Mouse (Mus musculus): Measurements from ENCODE around the gene Zcchc4. TPM values are rescaled to one million over a fixed set of nuclear protein-coding genes. Genes with fewer than 3 reads are reported as not detected.
"Not testable (repeated sequence)": the region's sequence is repeated elsewhere in the genome, so short reads cannot be mapped to it uniquely, and the experiment has no call there.

The Zcchc4 gene
- polyA plus RNA-seq, 1 experiment from 2014 or later, result 15.6 TPM

DNA sequence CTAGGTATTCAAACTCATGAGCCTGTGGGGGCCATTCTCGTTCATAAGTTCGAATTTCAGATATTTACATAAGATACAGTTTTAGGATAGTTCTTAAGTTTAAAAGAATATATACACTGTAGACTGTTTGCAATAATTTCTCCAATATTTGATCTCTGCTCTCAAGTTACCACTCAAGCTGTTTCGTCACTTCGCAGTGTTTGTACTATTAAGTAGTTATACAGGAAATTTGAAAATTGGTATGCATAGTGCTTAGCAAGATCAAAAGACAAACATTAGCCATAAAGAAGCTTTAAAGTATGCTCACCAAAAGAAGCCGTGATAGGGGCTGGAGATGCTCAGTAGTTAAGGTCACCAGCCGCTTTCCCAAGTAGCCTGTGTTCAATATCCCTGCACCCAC is 19.2 kb upstream of the Zcchc4 start:
- H3K4me3 ChIP-seq, result no peak overlapping the region
- WGBS, result 95% methylated on average over 6 of the region's 6 CpGs

DNA sequence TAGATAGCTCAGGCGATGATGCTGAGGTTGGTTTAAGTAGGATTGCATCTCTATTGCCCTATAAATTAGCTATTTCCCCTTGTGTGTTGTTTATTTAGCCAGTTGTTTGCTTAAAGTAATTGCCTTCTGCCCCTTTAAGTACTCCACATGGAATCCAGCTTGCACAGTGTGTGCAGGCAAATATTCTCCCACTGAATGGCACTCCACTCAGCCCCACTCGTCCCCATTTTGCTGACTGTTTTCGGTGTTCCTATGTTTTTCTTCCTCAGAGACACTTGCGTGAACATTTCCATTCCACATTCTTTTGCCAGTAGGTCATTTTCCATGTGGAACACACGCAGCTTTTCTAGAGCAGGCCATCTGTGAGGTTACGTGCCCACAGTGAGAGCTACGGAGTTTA is 12.6 kb upstream of the Zcchc4 start:
- H3K27ac ChIP-seq, result no peak overlapping the region
- H3K27me3 ChIP-seq, result no peaks in the 10 kb centered on the region
- 91% methylated on average over 7 of the region's 7 CpGs for WGBS
- ATAC-seq, result no peak
- H3K36me3 ChIP-seq (ENCODE audit: poor library complexity, severe bottlenecking), result peaks cover 9% of the 10 kb centered on the region; the same call in 1 of the 2 replicates
- H3K4me2 ChIP-seq, result no peak overlapping the region
- H3K9me3 ChIP-seq (replicated peaks), result no peaks in the 10 kb centered on the region
- no peaks in the 10 kb centered on the region for H3K4me1 ChIP-seq
- no peak overlapping the region for H3K9ac ChIP-seq
- no peak overlapping the region for H3K4me3 ChIP-seq

More for the DNA sequence above, 19.2 kb upstream of the Zcchc4 start:
- Histone ChIP-seq H3K4me2 (no peak overlapping the region), H3K9me3 (replicated peaks) (no peaks in the 10 kb centered on the region), H3K27me3 (no peaks in the 10 kb centered on the region), H3K9ac (no peak overlapping the region), H3K27ac (no peak overlapping the region), H3K36me3 (ENCODE audit: poor library complexity, severe bottlenecking) (peaks cover under 1% of the 10 kb centered on the region; the same call in 1 of the 2 replicates), H3K4me1 (no peaks in the 10 kb centered on the region)
- no peak for ATAC-seq

DNA sequence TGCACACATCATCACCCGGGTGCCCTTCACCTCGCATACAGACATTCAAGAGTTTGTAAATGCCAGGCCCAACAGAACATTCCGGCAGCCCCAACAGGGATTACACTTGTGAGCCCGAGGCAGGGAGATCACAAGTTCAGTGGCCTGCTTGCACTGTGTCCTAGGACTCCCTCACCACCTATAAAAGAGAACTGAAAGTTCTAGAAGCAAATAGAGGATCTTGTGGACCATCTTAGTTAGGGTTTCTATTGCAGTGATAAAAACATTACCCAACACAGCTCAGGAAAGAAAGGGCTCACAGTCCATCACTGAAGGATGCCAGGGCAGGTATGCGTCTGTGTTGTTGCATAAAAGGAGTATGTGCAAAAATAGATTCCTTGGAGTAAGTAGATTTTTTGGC is 942 bp upstream of the Zcchc4 start:
- Histone ChIP-seq H3K9me3 (replicated peaks) (no peaks in the 10 kb centered on the region), H3K36me3 (ENCODE audit: poor library complexity, severe bottlenecking) (no peaks in the 10 kb centered on the region), H3K4me2 (no peak overlapping the region), H3K27me3 (no peaks in the 10 kb centered on the region), H3K4me3 (no peak overlapping the region), H3K9ac (no peak overlapping the region), H3K4me1 (no peaks in the 10 kb centered on the region), H3K27ac (no peak overlapping the region)
- WGBS, result 87% methylated on average over 5 of the region's 5 CpGs
- ATAC-seq, result no peak

DNA sequence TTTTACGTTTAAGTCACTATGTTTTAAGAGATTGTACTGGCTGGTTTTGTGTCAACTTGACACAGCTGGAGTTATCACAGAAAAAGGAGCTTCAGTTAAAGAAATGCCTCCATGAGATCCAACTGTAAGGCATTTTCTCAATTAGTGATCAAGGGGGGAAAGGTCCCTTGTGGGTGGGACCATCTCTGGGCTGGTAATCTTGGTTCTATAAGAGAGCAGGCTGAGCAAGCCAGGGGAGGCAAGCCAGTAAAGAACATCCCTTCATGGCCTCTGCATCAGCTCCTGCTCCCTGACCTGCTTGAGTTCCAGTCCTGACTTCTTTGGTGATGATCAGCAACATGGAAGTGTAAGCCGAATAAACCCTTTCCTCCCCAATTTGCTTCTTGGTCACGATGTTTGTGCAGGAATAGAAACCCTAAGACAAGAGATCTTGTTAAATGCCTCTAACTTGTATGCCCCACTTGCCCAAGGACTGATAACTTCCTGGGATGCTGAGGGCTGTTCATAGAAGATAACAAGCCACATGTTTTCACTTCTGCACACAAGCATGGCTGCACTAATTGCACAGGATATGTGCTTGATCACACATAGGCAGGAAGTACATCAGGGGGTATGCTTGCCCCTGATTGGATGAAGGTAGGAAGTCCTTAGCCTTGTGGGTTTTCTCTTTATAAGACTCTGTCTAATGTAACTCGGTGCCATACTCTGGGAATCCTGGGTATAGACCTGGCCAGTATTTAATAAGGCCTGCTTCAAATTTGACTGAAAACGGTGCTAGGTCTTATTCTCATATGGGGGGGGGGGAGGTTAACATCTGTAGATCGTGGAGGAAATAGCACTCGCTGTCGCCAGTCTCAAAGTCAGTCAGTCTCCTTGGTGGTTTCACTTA is 1.5 kb downstream of the Zcchc4 start:
- H3K36me3 ChIP-seq (ENCODE audit: poor library complexity, severe bottlenecking); ATAC-seq; H3K9me3 ChIP-seq (replicated peaks); H3K4me3 ChIP-seq; H3K4me2 ChIP-seq; H3K4me1 ChIP-seq; H3K27me3 ChIP-seq; H3K9ac ChIP-seq; H3K27ac ChIP-seq: not testable (repeated sequence)
- WGBS, result 93% methylated on average over 8 of the region's 8 CpGs

DNA sequence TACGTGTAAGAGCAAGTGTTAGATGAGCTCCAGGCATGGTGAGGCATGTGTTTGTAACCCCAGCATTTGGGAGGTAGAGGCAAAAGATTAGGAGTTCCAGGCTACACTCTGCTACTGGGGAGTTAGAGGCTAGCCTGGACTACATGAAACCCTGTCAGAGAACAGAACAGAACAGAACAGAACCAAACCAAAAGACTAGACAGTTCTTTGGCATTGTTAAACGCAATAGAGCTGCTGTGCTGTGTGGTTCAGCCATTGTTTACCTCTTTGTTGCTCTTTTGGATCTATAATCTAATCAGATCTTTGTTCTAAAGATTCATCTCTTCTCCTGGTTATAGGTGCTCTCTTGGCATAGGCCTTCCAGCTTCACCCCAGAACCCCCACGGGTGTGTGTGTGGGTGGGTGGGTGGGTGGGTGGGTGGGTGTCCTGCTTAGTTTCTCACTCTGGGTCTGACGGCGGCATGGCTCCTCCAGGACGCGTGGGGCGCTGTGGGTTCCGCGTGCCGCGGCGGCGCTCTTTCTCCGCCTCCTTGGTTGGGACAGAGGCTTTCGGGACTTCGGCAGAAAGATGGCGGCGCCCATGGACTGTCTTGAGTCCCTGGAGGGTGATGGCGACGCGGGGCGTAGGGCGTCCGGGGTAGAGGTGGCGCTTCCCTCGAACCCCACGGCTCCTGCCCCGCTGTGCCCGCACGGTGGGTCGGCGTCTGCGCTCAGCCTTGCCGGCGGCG is 7.5 kb downstream of the Zcchc4 start:
- no peaks in the 10 kb centered on the region for H3K27me3 ChIP-seq
- H3K9ac ChIP-seq, result peak overlapping the region; percentile 84
- 4% methylated on average over 37 of the region's 37 CpGs for WGBS
- H3K27ac ChIP-seq, result peak overlapping the region; percentile 66
- H3K4me2 ChIP-seq, result peak overlapping the region; percentile 65
- no peaks in the 10 kb centered on the region for H3K4me1 ChIP-seq
- H3K36me3 ChIP-seq (ENCODE audit: poor library complexity, severe bottlenecking), result peaks cover 9% of the 10 kb centered on the region; the same call in 1 of the 2 replicates
- no peaks in the 10 kb centered on the region for H3K9me3 ChIP-seq (replicated peaks)
- peak overlapping the region; percentile 72 for H3K4me3 ChIP-seq
- peak; percentile 98 for ATAC-seq

DNA sequence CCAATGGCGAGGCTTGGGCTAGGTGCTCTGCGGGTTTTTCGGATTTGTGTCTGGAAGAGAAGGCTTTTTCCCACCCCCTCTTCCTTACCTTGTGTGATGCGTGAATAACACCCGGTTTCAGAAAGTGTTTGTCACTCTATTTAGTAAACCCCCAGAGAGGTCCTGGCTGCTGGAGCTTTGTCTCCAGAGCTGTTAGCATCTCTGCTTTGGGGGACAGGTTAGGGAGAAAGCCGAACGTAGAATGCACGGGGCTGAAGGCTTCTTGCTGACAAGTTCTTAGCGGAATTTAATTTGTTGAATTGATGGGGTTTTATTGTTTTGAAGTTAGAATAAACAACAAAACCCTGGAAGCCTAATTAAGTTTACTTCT is 8.0 kb downstream of the Zcchc4 start:
- no peak for ATAC-seq
- WGBS, result 2% methylated on average over 9 of the region's 9 CpGs
- H3K27me3 ChIP-seq, result no peaks in the 10 kb centered on the region
- peak overlapping the region; percentile 84 for H3K9ac ChIP-seq
- H3K4me2 ChIP-seq, result peak overlapping the region; percentile 65
- no peaks in the 10 kb centered on the region for H3K4me1 ChIP-seq
- H3K9me3 ChIP-seq (replicated peaks), result no peaks in the 10 kb centered on the region
- peak overlapping the region; percentile 66 for H3K27ac ChIP-seq
- peaks cover 9% of the 10 kb centered on the region; the same call in 1 of the 2 replicates for H3K36me3 ChIP-seq (ENCODE audit: poor library complexity, severe bottlenecking)
- peak overlapping the region; percentile 72 for H3K4me3 ChIP-seq

DNA sequence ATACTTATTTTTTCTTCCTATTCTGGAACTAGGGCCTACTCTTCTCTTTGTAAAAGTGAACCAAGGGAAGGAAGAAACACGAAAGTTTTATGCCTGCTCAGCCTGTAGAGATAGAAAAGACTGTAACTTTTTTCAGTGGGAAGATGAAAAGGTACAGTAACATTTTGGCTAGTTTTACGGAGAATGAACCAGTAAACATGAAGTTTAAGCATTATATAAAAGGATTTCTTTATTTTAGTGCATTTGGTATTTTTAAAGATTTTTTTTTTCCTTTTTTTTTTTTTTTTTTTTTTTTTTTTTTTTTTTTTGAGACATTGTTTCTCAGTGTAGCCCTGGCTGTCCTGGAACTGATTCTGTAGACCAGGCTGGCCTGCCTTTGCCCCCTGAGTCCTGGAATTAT is 8.7 kb downstream of the Zcchc4 start:
- Histone ChIP-seq H3K27me3 (no peaks in the 10 kb centered on the region), H3K4me3 (peak overlapping the region; percentile 72; the same call in 1 of the 2 replicates), H3K27ac (no peak overlapping the region), H3K36me3 (ENCODE audit: poor library complexity, severe bottlenecking) (peaks cover 9% of the 10 kb centered on the region; the same call in 1 of the 2 replicates), H3K4me2 (peak overlapping the region; percentile 65), H3K9ac (no peak overlapping the region), H3K4me1 (no peaks in the 10 kb centered on the region), H3K9me3 (replicated peaks) (no peaks in the 10 kb centered on the region)
- no peak for ATAC-seq
- WGBS, result 71% methylated on average over 2 of the region's 2 CpGs

DNA sequence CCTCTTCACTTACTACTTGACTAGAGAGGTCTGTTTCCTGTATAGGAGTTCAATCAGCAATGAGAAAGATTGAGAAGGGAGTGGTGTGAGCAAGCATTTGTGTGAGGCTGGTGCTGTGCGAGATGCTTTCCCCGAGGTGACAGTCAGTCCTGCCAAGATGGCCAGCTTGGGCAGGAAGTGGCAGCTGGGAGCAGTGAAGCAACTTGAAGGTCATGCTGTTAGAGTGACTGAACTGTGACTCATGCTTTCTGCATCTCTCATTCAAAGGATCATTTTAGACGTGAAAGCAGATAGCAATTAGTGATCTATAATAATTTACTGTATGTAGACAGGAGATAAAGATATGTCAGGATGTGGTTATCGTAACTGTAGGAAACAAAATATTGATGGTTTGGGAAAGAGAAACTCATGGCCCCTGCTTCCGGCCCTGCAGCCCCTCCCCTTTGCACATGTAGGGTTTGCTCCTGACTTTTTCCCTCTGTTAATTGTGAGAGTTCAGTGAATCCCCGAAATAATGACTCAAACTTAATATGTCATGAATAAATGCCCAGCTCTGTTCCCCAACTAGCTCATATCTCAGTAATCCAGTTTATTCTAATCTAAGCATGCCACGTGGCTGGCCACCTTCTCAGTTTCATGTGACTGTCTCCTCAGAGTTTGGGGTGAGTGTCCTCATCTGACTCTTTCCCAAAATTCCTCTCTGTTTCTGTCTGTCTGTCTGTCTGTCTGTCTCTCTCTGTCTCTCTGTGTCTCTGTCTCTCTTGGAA is 11.5 kb downstream of the Zcchc4 start:
- Histone ChIP-seq H3K4me3 (no peak overlapping the region), H3K36me3 (ENCODE audit: poor library complexity, severe bottlenecking) (peaks cover 9% of the 10 kb centered on the region; the same call in 1 of the 2 replicates), H3K4me1 (no peaks in the 10 kb centered on the region), H3K27ac (no peak overlapping the region), H3K9me3 (replicated peaks) (no peaks in the 10 kb centered on the region), H3K27me3 (no peaks in the 10 kb centered on the region), H3K4me2 (no peak overlapping the region), H3K9ac (no peak overlapping the region)
- WGBS, result 91% methylated on average over 7 of the region's 7 CpGs
- no peak for ATAC-seq

DNA sequence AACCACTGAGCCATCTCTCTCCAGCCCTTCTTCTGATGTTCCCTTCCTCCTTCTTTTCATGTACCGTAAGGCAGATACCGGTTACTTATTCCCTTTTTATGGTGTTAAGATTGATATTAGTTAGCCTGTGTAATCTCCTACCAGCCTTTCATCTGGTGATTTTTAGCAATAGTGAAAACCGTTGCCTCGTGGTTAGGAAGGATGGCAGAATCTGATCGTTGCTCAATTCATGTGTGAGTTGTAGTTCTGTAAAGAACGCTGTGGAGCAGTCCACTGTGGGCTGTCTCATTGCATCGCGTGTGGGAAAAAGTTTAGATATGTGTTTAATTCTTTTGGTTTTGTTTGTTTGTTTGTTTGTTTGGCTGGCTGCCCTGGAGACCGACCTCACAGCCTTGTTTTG is 18.0 kb downstream of the Zcchc4 start:
- H3K27me3 ChIP-seq, result no peaks in the 10 kb centered on the region

DNA sequence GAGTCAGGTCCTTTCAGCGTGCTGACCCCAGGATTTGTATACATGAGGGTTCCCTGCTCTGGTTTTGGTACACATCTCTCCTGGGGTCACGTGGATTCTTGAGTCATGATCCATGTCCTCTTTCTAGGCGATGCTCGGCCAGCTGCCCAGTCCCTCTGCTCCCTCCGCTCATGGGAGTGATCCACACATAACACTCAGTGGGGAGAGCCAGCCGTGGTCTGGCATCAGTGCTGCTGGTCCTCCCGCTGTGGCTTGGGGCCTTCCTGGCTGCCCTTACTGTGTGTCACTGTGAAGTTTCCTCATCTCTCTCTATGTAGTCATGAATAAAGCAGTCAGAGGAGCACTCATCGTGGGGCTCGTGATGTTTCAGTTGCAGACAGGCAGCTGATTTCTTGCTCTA is 18.9 kb downstream of the Zcchc4 start:
- H3K9me3 ChIP-seq (replicated peaks), result no peaks in the 10 kb centered on the region
- H3K36me3 ChIP-seq (ENCODE audit: poor library complexity, severe bottlenecking), result peaks cover 35% of the 10 kb centered on the region
- H3K27me3 ChIP-seq, result no peaks in the 10 kb centered on the region
- ATAC-seq, result no peak
- WGBS, result 91% methylated on average over 9 of the region's 9 CpGs
- no peak overlapping the region for H3K4me3 ChIP-seq
- no peaks in the 10 kb centered on the region for H3K4me1 ChIP-seq
- no peak overlapping the region for H3K4me2 ChIP-seq
- H3K9ac ChIP-seq, result no peak overlapping the region
- H3K27ac ChIP-seq, result no peak overlapping the region

More for the DNA sequence above, 18.0 kb downstream of the Zcchc4 start:
- WGBS, result 94% methylated on average over 9 of the region's 9 CpGs
- H3K4me3 ChIP-seq, result no peak overlapping the region
- H3K9ac ChIP-seq, result no peak overlapping the region
- H3K4me2 ChIP-seq, result no peak overlapping the region
- H3K4me1 ChIP-seq, result no peaks in the 10 kb centered on the region
- H3K9me3 ChIP-seq (replicated peaks), result no peaks in the 10 kb centered on the region
- H3K27ac ChIP-seq, result no peak overlapping the region
- no peak for ATAC-seq
- peaks cover 30% of the 10 kb centered on the region for H3K36me3 ChIP-seq (ENCODE audit: poor library complexity, severe bottlenecking)

DNA sequence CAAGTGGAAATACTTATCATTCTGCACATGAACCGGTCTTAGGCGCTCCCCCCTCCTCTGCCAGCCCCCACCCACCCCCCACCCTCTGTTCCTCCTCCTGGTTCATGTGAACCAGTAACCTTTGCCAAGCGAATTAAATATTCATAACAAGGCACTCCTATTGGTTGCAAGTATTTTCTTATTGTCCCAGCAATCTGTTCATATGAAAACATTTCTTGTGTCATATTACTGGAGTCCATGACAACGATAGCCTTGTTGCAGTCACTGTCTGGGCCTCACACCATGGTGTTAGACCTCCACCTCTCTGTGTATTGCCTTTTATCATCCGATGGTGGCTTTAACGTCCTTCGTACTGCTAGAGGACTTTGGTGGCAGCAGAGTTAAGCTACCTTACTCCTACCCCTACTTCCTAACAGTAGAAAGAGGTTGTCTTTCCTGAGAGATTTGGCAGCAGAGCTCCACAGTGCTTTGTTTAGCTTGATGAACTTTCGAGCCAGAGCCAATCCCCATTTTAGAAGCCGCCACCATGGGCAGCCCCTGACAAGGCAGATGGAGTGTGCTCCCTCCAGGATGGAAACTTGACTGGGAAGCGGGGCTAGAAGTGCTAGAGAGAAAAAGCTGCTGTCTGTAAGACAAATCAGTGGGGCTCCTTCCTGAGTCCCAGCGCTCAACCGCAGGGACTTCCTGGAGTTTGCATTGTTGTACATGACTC is 24.2 kb downstream of the Zcchc4 start:
- no peaks in the 10 kb centered on the region for H3K4me1 ChIP-seq
- WGBS, result 92% methylated on average over 12 of the region's 12 CpGs
- no peak overlapping the region for H3K27ac ChIP-seq
- H3K4me3 ChIP-seq, result no peak overlapping the region
- no peaks in the 10 kb centered on the region for H3K27me3 ChIP-seq
- H3K36me3 ChIP-seq (ENCODE audit: poor library complexity, severe bottlenecking), result peaks cover 43% of the 10 kb centered on the region
- no peaks in the 10 kb centered on the region for H3K9me3 ChIP-seq (replicated peaks)
- peak; percentile 43; the same call in 1 of the 2 replicates for ATAC-seq
- no peak overlapping the region for H3K9ac ChIP-seq
- no peak overlapping the region for H3K4me2 ChIP-seq
